Mouse (Mus musculus) MEL (cell line): ENCODE measurements around the gene Lrrc46.

ENCODE experiments used
- CTCF ChIP-seq, 3 experiments: IDR thresholded peaks in 2 of 3; conservative IDR thresholded peaks in 1 of 3; 2 replicates each; pipeline ENCODE4 v1.5.1; 2011 to 2012; ENCODE audit warnings: low read length in 3 of 3, low read depth in 2 of 3, mild to moderate bottlenecking in 2 of 3, improper control_type of control experiment in 1 of 3, inconsistent platforms in 1 of 3, mixed read lengths in 1 of 3, moderate library complexity in 1 of 3; ENCODE audit not compliant: control insufficient read depth in 1 of 3, insufficient read depth in 1 of 3, poor library complexity in 1 of 3, severe bottlenecking in 1 of 3
- ELF1 ChIP-seq: IDR thresholded peaks from 2 replicates; pipeline ENCODE4 v1.6.1; 2014; ENCODE audit warnings: low read depth, mild to moderate bottlenecking, inconsistent platforms, low read length, improper control_type of control experiment, moderate library complexity
- EP300 ChIP-seq, 2 experiments: IDR thresholded peaks; 2 replicates each; pipeline ENCODE4 v1.6.1; 2011; ENCODE audit warnings: improper control_type of control experiment in 2 of 2, low read length in 2 of 2, low read depth in 1 of 2, mild to moderate bottlenecking in 1 of 2
- GATA1 ChIP-seq: IDR thresholded peaks from 2 replicates; pipeline ENCODE4 v1.6.1; 2011; ENCODE audit warnings: low read depth, low read length, improper control_type of control experiment
- JUND ChIP-seq: IDR thresholded peaks from 2 replicates; pipeline ENCODE4 v1.6.1; 2011; ENCODE audit warnings: low read depth, mild to moderate bottlenecking, improper control_type of control experiment, low read length
- MAFK ChIP-seq: IDR thresholded peaks from 2 replicates; pipeline ENCODE4 v1.6.1; 2011; ENCODE audit warnings: low read depth, mild to moderate bottlenecking, low read length, improper control_type of control experiment, borderline replicate concordance
- NRF1 ChIP-seq: IDR thresholded peaks from 2 replicates; pipeline ENCODE4 v1.6.1; 2014; ENCODE audit warnings: low read depth, mild to moderate bottlenecking, inconsistent platforms, low read length, improper control_type of control experiment, moderate library complexity; ENCODE audit not compliant: poor library complexity, insufficient read depth, severe bottlenecking
- POLR2A ChIP-seq, 2 experiments: IDR thresholded peaks; 2 replicates each; pipeline ENCODE4 v1.6.1; 2011 to 2012; ENCODE audit warnings: low read length in 2 of 2, mild to moderate bottlenecking in 2 of 2, control low read depth in 1 of 2, improper control_type of control experiment in 1 of 2, low read depth in 1 of 2, moderate library complexity in 1 of 2; ENCODE audit not compliant: control insufficient read depth in 1 of 2, insufficient read depth in 1 of 2, poor library complexity in 1 of 2
- SIN3A ChIP-seq: IDR thresholded peaks from 2 replicates; pipeline ENCODE4 v1.6.1; 2012; ENCODE audit warnings: low read length, improper control_type of control experiment, inconsistent platforms
- TAL1 ChIP-seq: IDR thresholded peaks from 2 replicates; pipeline ENCODE4 v1.6.1; 2012; ENCODE audit warnings: mild to moderate bottlenecking, inconsistent platforms, low read length, moderate library complexity, mixed read lengths
- USF1 ChIP-seq: IDR thresholded peaks from 2 replicates; pipeline ENCODE4 v1.6.1; 2014; ENCODE audit warnings: low read depth, mild to moderate bottlenecking, inconsistent platforms, low read length, improper control_type of control experiment, moderate library complexity
- USF2 ChIP-seq, 2 experiments: IDR thresholded peaks; 2 replicates each; pipeline ENCODE4 v1.6.1; 2011 to 2012; ENCODE audit warnings: improper control_type of control experiment in 2 of 2, low read length in 2 of 2, borderline replicate concordance in 1 of 2, inconsistent platforms in 1 of 2, low read depth in 1 of 2, mild to moderate bottlenecking in 1 of 2; ENCODE audit not compliant: insufficient read depth in 1 of 2
- ZC3H11A ChIP-seq: IDR thresholded peaks from 2 replicates; pipeline ENCODE4 v1.6.1; 2012; ENCODE audit warnings: low read depth, mild to moderate bottlenecking, inconsistent platforms, low read length, improper control_type of control experiment

DNA sequence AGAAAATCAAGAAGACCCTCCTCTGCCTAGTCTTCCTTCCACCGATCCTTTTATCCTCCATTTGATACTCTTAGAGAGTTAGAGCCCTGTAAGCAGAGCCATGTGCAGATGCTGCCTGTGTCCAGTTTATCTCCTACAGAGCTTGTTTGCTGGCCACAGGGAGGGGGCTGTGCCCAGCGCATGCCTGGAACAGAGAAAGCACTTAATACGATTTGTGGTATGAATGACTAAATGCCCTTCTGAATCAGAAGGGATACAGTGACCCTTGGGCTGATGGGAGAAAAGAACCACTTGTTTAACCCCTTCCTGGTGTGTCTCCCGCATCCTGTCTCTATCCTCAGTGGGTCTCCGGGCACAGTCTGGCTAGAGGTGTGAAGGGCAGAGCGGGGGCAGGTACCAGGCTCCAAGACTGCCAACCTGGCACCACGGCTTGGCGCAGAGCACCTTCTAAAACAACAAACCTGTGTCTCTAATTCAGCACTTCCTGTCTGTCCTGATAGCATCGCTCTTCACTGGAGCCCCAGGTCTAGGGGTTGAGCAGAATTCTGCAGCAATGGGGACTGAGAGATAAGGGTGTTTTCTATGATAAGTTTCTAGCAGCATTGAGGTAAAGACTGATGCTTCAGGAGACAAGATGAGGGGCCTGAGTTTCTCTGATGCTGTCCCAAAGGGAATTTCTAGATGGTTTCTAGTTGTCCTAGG lies 34.0 kb downstream of the Lrrc46 start:
- TF ChIP-seq JUND (no peak), CTCF (IDR thresholded peaks at IDR 0.05 in 2 of 3, conservative IDR thresholded peaks at IDR 0.05 in 1 of 3; ENCODE audit: control insufficient read depth in 1 of 3, insufficient read depth in 1 of 3, low read depth in 2 of 3, low read length in 3 of 3, poor library complexity in 1 of 3, severe bottlenecking in 1 of 3) (no peak), GATA1 (peak; percentile 87), POLR2A (IDR thresholded peaks at IDR 0.05; ENCODE audit: control insufficient read depth in 1 of 2, insufficient read depth in 1 of 2, low read depth in 1 of 2, low read length in 2 of 2, poor library complexity in 1 of 2) (no peak), USF2 (IDR thresholded peaks at IDR 0.05; ENCODE audit: borderline replicate concordance in 1 of 2, insufficient read depth in 1 of 2, low read depth in 1 of 2, low read length in 2 of 2) (no peak), EP300 (IDR thresholded peaks at IDR 0.05; ENCODE audit: low read depth in 1 of 2, low read length in 2 of 2) (peak in 1 of 2 experiments; percentile 59; a peak in 2 of 4 replicates), NRF1 (no peak), USF1 (no peak), ELF1 (no peak), SIN3A (no peak), TAL1 (no peak), MAFK (no peak), ZC3H11A (no peak)
